Mouse (Mus musculus) embryonic fibroblast, embryonic 13.5 days (primary cell): ENCODE measurements at regions not wholly inside any gene's neighbourhood (a gene's known extent, or its start where the extent isn't known, plus 50 kb on each side); places are given as distances from the start of the nearest gene placed in this dataset.

ENCODE experiments used
- H3K27ac ChIP-seq: 2 replicates; pipeline ENCODE4 v1.5.1; 2012; ENCODE audit warnings: low read length, control low read depth, inconsistent platforms; ENCODE audit not compliant: insufficient read depth
- H3K4me1 ChIP-seq: 2 replicates; pipeline ENCODE4 v1.6.1; 2011; ENCODE audit warnings: low read length; ENCODE audit not compliant: control insufficient read depth, insufficient read depth
- H3K4me3 ChIP-seq: 2 replicates; pipeline ENCODE4 v1.5.1; 2011; ENCODE audit warnings: mild to moderate bottlenecking, control low read depth, low read length; ENCODE audit not compliant: insufficient read depth
- CTCF ChIP-seq: IDR thresholded peaks from 2 replicates; pipeline ENCODE4 v1.5.1; 2011; ENCODE audit warnings: mild to moderate bottlenecking, control low read depth, low read length, moderate library complexity, borderline replicate concordance; ENCODE audit not compliant: insufficient read depth
- POLR2A ChIP-seq: IDR thresholded peaks from 2 replicates; pipeline ENCODE4 v1.6.1; 2011; ENCODE audit warnings: low read depth, mild to moderate bottlenecking, control low read depth, low read length, moderate library complexity

GRCm38 (mm10) chr8:10723332-10723731, 284.9 kb downstream of the Irs2 start:
- no peak overlapping the region for H3K4me3 ChIP-seq
- TF ChIP-seq CTCF (no peak), POLR2A (no peak)
- no peaks in the 10 kb centered on the region for H3K4me1 ChIP-seq
- no peak overlapping the region for H3K27ac ChIP-seq

GRCm38 (mm10) chr8:10722742-10723141, 285.5 kb downstream of the Irs2 start:
- no peak overlapping the region for H3K4me3 ChIP-seq
- no peaks in the 10 kb centered on the region for H3K4me1 ChIP-seq
- H3K27ac ChIP-seq: no peak overlapping the region
- no peak for TF ChIP-seq CTCF
- no peak for TF ChIP-seq POLR2A

GRCm38 (mm10) chr8:10722342-10722741, 285.9 kb downstream of the Irs2 start:
- Histone ChIP-seq H3K27ac (no peak overlapping the region), H3K4me3 (no peak overlapping the region), H3K4me1 (no peaks in the 10 kb centered on the region)
- TF ChIP-seq POLR2A: no peak
- no peak for TF ChIP-seq CTCF

GRCm38 (mm10) chr8:10721146-10721862, 287.0 kb downstream of the Irs2 start:
- Histone ChIP-seq H3K4me3 (no peak overlapping the region), H3K4me1 (no peaks in the 10 kb centered on the region), H3K27ac (no peak overlapping the region)
- TF ChIP-seq POLR2A (no peak), CTCF (no peak)

GRCm38 (mm10) chr8:10720398-10720797, 287.9 kb downstream of the Irs2 start:
- TF ChIP-seq CTCF (no peak), POLR2A (no peak)
- no peak overlapping the region for H3K4me3 ChIP-seq
- no peaks in the 10 kb centered on the region for H3K4me1 ChIP-seq
- H3K27ac ChIP-seq: no peak overlapping the region

- TF ChIP-seq POLR2A (no peak), CTCF (no peak)
- no peak overlapping the region for H3K27ac ChIP-seq
- no peak overlapping the region for H3K4me3 ChIP-seq
- H3K4me1 ChIP-seq: no peaks in the 10 kb centered on the region
Observed at GRCm38 (mm10) chr8:10719411-10719810, 288.8 kb downstream of the Irs2 start.

- TF ChIP-seq POLR2A: no peak
- no peak for TF ChIP-seq CTCF
- Histone ChIP-seq H3K4me3 (no peak overlapping the region), H3K27ac (no peak overlapping the region), H3K4me1 (no peaks in the 10 kb centered on the region)
Observed at GRCm38 (mm10) chr8:10717297-10717696, 291.0 kb downstream of the Irs2 start.

GRCm38 (mm10) chr8:10716161-10716560, 292.1 kb downstream of the Irs2 start:
- no peak overlapping the region for H3K4me3 ChIP-seq
- H3K27ac ChIP-seq: no peak overlapping the region
- H3K4me1 ChIP-seq: no peaks in the 10 kb centered on the region
- TF ChIP-seq POLR2A (no peak), CTCF (no peak)

- Histone ChIP-seq H3K27ac (no peak overlapping the region), H3K4me1 (no peaks in the 10 kb centered on the region), H3K4me3 (no peak overlapping the region)
- no peak for TF ChIP-seq CTCF
- TF ChIP-seq POLR2A: no peak
Observed at GRCm38 (mm10) chr8:10713515-10714042, 294.7 kb downstream of the Irs2 start.

- no peak for TF ChIP-seq CTCF
- TF ChIP-seq POLR2A: no peak
Observed at GRCm38 (mm10) chr8:10712118-10712689, 296.1 kb downstream of the Irs2 start.

GRCm38 (mm10) chr8:10711474-10711873, 296.8 kb downstream of the Irs2 start:
- Histone ChIP-seq H3K27ac (no peak overlapping the region), H3K4me1 (no peaks in the 10 kb centered on the region), H3K4me3 (no peak overlapping the region)
- TF ChIP-seq POLR2A (no peak), CTCF (no peak)

More at GRCm38 (mm10) chr8:10712118-10712689, 296.1 kb downstream of the Irs2 start:
- H3K27ac ChIP-seq: no peak overlapping the region
- H3K4me3 ChIP-seq: no peak overlapping the region
- H3K4me1 ChIP-seq: no peaks in the 10 kb centered on the region
